Mouse (Mus musculus): ENCODE results near the gene Trmt1. TPM values are rescaled to one million over a fixed set of nuclear protein-coding genes. Genes with fewer than 3 reads are reported as not detected.

Gene Trmt1
- polyA plus RNA-seq (2014; fragmentation: Nextera tagmentation; extraction: Ambion mirVana) = 55.2 and 62.1 TPM in 2 replicates

DNA sequence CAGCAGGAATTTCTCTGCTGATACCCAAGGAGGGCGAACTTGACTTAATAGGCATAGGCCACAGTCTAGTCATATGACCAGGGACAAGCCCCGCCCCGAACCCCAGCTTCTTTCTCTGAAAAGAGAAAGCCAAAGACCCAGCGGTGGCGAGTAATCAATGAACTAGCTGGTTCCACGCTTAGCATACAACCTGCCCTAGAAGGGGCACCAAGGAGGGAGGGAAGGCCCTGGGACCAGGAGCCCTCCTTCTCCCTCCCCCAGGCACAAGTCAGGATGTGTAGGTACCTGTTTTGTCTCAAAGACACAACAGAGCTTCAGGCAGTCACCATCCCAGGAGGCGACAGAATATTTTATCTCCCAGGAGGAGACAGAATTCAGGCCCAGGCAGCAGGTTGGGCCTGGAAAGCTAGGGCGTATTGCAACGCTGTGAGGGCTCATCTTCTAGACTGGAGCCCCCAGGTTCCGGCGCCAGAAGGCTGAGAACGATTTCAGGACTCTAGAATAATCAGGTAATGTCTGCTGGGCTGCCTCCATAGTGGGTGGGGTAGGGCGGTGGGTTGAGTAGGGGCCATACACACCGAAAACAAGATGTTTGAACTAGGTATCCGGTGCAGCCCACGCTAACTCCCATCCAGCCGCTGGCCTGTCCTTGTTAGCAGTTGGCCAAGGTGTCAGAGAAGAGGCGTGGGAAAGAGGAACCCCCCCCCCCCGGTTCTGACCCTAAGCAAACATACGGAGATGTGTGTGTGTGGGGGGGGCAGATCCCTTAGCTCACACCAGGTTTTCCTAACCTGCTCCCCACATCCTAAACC is at the start of gene Trmt1:
Gene Trmt1, plus strand, starts transcription at position 117 of the 812 bp plus-strand sequence.
- Histone ChIP-seq H3K27ac (peak within 1 kb of the TSS; percentile 91), H3K4me3 (replicated peaks; ENCODE audit: low read length) (peak within 1 kb of the TSS; percentile 100), H3K4me1 (replicated peaks; ENCODE audit: control insufficient read depth, insufficient read depth, low read length) (peaks cover 41% of the 10 kb centered on the region), H3K4me2 (replicated peaks) (peak within 1 kb of the TSS; percentile 94), H3K27me3 (ENCODE audit: control insufficient read depth, insufficient read depth, low read length) (no peaks in the 10 kb centered on the region), H3K36me3 (replicated peaks; ENCODE audit: control insufficient read depth, insufficient read depth) (peaks cover 8% of the 10 kb centered on the region; the same call in 1 of the 2 replicates), H3K9me3 (ENCODE audit: control insufficient read depth, low read length) (no peaks in the 10 kb centered on the region), H3K9ac (peak within 1 kb of the TSS; percentile 100)
- WGBS = 12% methylated on average over 20 of the region's 20 CpGs
- no peak for ATAC-seq (ENCODE audit: low FRiP score)
- DNase-seq (ENCODE audit: low spot score) = no peak

DNA sequence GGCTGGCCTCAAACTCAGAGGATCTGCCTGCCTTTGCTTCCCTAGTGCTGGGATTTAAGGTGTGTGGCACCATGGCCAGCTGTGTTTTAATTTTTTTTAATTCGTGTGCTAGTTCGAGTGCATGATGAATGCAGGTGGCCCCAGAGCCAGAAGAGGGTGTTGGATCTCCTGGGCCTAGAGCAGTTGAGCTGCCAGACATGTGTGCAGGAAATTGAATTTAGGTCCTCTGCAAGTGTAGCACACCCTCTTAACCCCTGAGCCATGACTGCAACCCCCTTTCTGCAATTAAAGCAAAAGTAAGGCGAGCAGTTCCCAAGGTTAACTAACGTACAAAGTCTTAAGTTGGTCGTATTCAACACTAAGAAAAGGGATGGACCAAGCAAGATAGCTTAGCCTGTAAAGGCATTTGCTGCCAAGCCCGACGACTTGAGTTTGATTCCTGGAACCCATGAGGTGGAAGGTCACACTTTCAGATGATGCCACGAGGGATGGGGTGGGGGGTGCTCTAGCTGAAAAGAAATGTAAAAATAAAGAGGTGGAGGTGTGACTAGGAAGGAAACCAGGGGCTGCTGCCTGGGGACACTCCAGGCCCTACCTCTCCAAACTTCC is 48.1 kb upstream of the Trmt1 start:
- Histone ChIP-seq H3K36me3 (replicated peaks; ENCODE audit: control insufficient read depth, insufficient read depth) (peaks cover 18% of the 10 kb centered on the region), H3K27ac (0 out of 2 replicates have a peak overlapping the region, but pooled peaks have one; percentile 90), H3K4me1 (replicated peaks; ENCODE audit: control insufficient read depth, insufficient read depth, low read length) (peaks cover 28% of the 10 kb centered on the region), H3K4me3 (replicated peaks; ENCODE audit: low read length) (peak overlapping the region; percentile 46), H3K9ac (peak overlapping the region; percentile 79), H3K4me2 (replicated peaks) (peak overlapping the region; percentile 91), H3K9me3 (ENCODE audit: control insufficient read depth, low read length) (no peaks in the 10 kb centered on the region), H3K27me3 (ENCODE audit: control insufficient read depth, insufficient read depth, low read length) (no peaks in the 10 kb centered on the region)
- no peak for DNase-seq (ENCODE audit: low spot score)
- WGBS = 42% methylated on average over 8 of the region's 8 CpGs
- no peak for ATAC-seq (ENCODE audit: low FRiP score)

DNA sequence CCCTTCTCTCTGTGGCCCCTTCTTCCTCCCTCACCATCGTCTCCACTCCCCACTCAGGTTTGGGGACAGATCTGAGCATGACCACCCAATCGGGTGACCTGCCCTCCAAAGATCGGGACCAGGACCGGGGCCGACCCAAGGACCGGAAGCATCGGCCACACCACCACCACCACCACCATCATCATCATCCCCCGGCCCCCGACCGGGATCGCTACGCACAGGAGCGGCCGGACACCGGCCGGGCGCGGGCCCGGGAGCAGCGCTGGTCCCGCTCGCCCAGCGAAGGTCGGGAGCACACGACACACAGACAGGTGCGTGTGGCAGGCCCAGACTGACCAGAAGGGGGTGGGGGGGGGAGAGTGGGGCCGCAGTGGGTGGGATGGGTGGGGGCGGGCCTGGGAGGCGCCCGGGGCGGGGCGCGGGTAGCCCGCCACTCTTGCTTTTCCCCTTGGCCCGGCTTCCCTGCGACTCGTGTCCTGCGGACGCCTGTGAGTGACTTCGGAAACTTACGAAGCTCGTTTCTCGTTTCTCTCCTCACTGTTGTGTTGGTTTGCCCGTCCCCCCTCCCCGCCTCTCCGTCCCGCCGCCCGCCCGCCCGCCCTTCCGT is 47.4 kb upstream of the Trmt1 start:
- Histone ChIP-seq H3K36me3 (replicated peaks; ENCODE audit: control insufficient read depth, insufficient read depth) (peaks cover 12% of the 10 kb centered on the region), H3K9me3 (ENCODE audit: control insufficient read depth, low read length) (no peaks in the 10 kb centered on the region), H3K4me1 (replicated peaks; ENCODE audit: control insufficient read depth, insufficient read depth, low read length) (peaks cover 28% of the 10 kb centered on the region), H3K4me2 (replicated peaks) (peak overlapping the region; percentile 91), H3K27ac (peak overlapping the region; percentile 90), H3K9ac (peak overlapping the region; percentile 79), H3K4me3 (replicated peaks; ENCODE audit: low read length) (peak overlapping the region; percentile 46), H3K27me3 (ENCODE audit: control insufficient read depth, insufficient read depth, low read length) (no peaks in the 10 kb centered on the region)
- ATAC-seq (ENCODE audit: low FRiP score) (peak; percentile 14), DNase-seq (ENCODE audit: low spot score) (no peak)
- WGBS = under 1% methylated on average over 41 of the region's 52 CpGs

DNA sequence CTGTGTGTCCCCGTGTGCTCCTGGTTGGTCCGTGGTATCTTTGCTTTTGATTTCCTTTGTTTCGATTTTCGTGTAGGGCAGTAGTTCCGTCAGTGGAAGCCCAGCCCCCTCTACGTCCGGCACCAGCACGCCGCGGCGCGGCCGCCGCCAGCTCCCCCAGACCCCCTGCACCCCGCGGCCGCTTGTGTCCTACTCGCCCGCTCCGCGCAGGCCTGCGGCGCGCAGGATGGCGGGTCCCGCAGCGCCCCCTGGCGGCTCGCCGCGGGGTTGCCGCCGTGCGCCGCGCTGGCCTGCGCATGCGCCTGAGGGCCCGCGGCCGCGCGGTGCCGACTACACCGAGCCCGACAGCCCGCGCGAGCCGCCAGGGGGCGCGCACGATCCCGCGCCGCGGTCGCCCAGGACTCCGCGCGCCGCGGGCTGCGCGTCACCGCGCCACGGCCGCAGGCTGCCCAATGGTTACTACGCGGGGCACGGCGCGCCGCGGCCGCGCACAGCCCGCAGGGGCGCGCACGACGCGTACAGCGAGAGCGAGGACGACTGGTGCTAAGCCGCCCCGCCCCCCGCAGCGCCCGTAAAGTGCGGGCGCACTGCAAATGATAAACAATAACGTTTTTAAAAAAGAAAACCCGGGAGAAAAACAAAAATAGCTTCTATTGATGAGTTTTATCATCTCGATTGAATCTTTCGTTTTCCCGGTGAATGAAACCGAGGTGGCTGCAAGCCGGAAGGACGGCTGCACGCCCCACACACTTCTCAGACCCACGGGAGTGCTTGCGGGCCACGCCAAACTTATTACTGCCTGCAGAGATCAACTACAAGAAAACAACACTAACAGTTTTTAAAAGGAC is 46.7 kb upstream of the Trmt1 start:
- 0% methylated on average over 101 of the region's 106 CpGs for WGBS
- no peaks in the 10 kb centered on the region for H3K9me3 ChIP-seq (ENCODE audit: control insufficient read depth, low read length)
- ATAC-seq (ENCODE audit: low FRiP score) (peak; percentile 93), DNase-seq (ENCODE audit: low spot score) (peak; percentile 98)
- peaks cover 28% of the 10 kb centered on the region for H3K4me1 ChIP-seq (replicated peaks; ENCODE audit: control insufficient read depth, insufficient read depth, low read length)
- peak overlapping the region; percentile 79 for H3K9ac ChIP-seq
- peak overlapping the region; percentile 91 for H3K4me2 ChIP-seq (replicated peaks)
- H3K4me3 ChIP-seq (replicated peaks; ENCODE audit: low read length) = peak overlapping the region; percentile 46
- no peaks in the 10 kb centered on the region for H3K27me3 ChIP-seq (ENCODE audit: control insufficient read depth, insufficient read depth, low read length)
- peaks cover 5% of the 10 kb centered on the region for H3K36me3 ChIP-seq (replicated peaks; ENCODE audit: control insufficient read depth, insufficient read depth)
- peak overlapping the region; percentile 90 for H3K27ac ChIP-seq

DNA sequence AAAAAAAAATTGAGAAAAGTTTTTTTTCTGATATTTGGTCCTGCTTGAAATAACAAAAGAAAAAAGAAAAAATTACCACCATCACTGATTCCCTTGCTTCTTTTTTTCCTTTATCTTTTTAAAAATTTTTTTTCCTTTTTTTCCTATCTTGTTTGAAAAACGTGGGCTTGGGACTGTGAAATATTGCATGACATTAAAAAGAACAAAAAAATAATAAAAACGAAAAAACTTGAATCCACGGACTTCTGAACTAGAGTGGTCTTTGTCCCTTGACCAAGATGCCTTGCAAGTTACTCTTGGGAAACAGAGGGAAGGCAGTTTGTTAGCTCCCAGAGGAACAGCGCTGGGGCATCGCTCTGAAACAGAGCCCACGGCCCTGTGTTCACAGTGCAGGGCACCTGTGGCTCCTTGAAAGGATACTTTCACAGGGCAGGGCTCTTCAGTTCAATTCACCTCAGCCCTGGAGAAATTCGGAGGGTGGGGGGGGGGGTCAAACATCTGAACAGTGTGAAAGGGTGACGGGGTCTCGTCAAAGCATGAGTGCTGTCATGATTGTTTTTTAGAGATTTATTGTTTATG is 46.0 kb upstream of the Trmt1 start:
- WGBS = 30% methylated on average over 9 of the region's 9 CpGs
- ATAC-seq (ENCODE audit: low FRiP score) (no peak), DNase-seq (ENCODE audit: low spot score) (no peak)
- Histone ChIP-seq H3K4me1 (replicated peaks; ENCODE audit: control insufficient read depth, insufficient read depth, low read length) (peaks cover 22% of the 10 kb centered on the region), H3K27ac (no peak overlapping the region), H3K36me3 (replicated peaks; ENCODE audit: control insufficient read depth, insufficient read depth) (peaks cover 5% of the 10 kb centered on the region), H3K27me3 (ENCODE audit: control insufficient read depth, insufficient read depth, low read length) (no peaks in the 10 kb centered on the region), H3K4me2 (replicated peaks) (peak overlapping the region; percentile 48), H3K9me3 (ENCODE audit: control insufficient read depth, low read length) (no peaks in the 10 kb centered on the region), H3K4me3 (replicated peaks; ENCODE audit: low read length) (peak overlapping the region; percentile 46), H3K9ac (peak overlapping the region; percentile 22; the same call in 1 of the 2 replicates)

DNA sequence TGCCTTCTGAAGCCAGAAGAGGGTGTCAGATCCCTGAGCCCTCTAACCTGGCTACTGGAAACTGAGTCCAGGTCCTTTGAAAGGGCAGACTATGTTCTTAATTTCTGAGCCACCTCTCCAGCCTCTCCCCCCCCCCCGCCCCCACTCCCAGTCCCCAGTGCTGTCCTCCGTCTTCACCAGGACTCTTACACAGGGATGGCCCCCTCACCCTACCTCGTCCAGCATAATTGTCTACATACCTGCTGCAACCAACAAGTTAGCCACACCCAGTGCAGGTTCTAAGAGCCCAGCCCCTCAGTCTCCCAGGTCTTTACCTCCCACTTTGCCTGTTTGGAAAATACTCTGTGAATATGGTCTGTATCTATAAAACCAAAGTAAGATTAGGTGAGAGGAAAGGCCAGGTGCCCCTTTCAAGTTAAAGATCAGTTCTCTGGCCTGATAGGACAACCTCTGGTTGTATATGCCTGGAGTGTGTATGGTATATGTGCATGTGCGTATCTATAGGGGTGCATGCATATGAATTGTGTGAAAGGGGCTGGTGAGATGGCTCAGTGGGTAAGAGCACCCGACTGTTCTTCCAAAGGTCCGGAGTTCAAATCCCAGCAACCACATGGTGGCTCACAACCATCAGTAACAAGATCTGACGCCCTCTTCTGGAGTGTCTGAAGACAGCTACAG is 45.4 kb upstream of the Trmt1 start:
- H3K9ac ChIP-seq = no peak overlapping the region
- DNase-seq (ENCODE audit: low spot score) (no peak), ATAC-seq (ENCODE audit: low FRiP score) (no peak)
- 75% methylated on average over 7 of the region's 7 CpGs for WGBS
- peaks cover 5% of the 10 kb centered on the region for H3K36me3 ChIP-seq (replicated peaks; ENCODE audit: control insufficient read depth, insufficient read depth)
- H3K4me2 ChIP-seq (replicated peaks) = no peak overlapping the region
- peaks cover 15% of the 10 kb centered on the region; the same call in 1 of the 2 replicates for H3K4me1 ChIP-seq (replicated peaks; ENCODE audit: control insufficient read depth, insufficient read depth, low read length)
- no peak overlapping the region for H3K27ac ChIP-seq
- no peaks in the 10 kb centered on the region for H3K9me3 ChIP-seq (ENCODE audit: control insufficient read depth, low read length)
- H3K4me3 ChIP-seq (replicated peaks; ENCODE audit: low read length) = no peak overlapping the region
- no peaks in the 10 kb centered on the region for H3K27me3 ChIP-seq (ENCODE audit: control insufficient read depth, insufficient read depth, low read length)

DNA sequence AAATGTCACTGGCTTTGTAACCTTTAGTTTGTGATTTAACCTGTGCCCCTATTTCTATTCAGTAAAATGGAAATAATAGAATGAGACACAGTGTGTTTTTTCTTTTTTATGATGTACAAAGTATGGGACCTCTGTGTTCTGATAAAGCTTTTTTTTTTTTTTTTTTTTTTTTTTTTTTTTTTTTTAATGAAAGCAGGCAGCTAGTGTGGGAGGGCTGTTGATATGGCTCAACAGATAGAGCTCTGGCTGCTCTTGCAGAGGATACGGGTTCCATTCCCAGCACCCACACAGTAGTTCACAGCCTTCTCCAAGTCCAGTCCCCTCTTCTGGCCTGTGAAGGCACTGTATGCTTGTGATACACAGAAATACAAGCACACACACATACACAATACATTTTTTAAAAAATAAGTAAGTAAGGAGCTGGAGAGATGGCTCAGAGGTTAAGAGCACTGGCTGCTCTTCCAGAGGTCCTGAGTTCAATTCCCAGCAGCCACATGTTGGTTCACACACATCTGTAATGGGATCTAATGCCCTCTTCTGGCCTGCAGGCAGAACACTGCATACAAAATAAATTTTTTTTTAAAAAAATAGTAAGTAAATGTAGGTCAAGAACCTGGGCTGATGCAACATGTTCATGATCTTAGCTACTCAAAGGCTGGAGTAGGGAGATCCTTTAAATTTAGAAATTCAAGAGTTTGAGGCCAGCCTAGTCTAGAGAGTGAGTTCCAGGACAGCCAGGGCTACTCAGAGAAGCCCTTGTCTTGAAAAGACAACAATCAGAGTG is 44.3 kb upstream of the Trmt1 start:
- Histone ChIP-seq H3K4me3 (replicated peaks; ENCODE audit: low read length) (no peak overlapping the region), H3K27ac (no peak overlapping the region), H3K27me3 (ENCODE audit: control insufficient read depth, insufficient read depth, low read length) (no peaks in the 10 kb centered on the region), H3K4me2 (replicated peaks) (no peak overlapping the region), H3K9ac (no peak overlapping the region), H3K4me1 (replicated peaks; ENCODE audit: control insufficient read depth, insufficient read depth, low read length) (peaks cover 12% of the 10 kb centered on the region; the same call in 1 of the 2 replicates), H3K9me3 (ENCODE audit: control insufficient read depth, low read length) (no peaks in the 10 kb centered on the region), H3K36me3 (replicated peaks; ENCODE audit: control insufficient read depth, insufficient read depth) (no peaks in the 10 kb centered on the region)
- 100% methylated on average over 1 of the region's 1 CpGs for WGBS
- no peak for DNase-seq (ENCODE audit: low spot score)
- no peak for ATAC-seq (ENCODE audit: low FRiP score)

DNA sequence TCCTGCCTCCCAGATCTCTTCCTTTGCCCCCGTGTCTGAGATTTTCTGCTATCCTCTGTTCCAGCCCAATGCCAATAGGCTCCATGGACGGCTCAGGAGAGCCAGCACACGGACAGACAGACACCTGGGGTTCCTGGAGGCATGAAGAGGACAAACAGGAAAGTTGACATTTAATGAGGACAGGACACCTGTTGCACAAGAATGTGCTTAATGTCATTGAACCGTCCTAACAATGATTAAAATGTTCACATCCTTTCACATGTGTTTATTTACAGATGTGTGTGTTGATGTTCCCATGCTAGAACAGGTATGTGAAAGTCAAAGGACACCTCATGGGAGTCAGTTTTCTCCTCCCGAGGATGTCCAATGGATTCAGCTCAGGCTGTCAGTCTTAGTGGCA is 43.1 kb upstream of the Trmt1 start:
- no peak for ATAC-seq (ENCODE audit: low FRiP score)
- 80% methylated on average over 5 of the region's 5 CpGs for WGBS
- no peak overlapping the region for H3K27ac ChIP-seq
- H3K4me1 ChIP-seq (replicated peaks; ENCODE audit: control insufficient read depth, insufficient read depth, low read length) = peaks cover 18% of the 10 kb centered on the region; the same call in 1 of the 2 replicates
- no peak overlapping the region for H3K4me3 ChIP-seq (replicated peaks; ENCODE audit: low read length)
- H3K9ac ChIP-seq = no peak overlapping the region
- DNase-seq (ENCODE audit: low spot score) = no peak
- no peaks in the 10 kb centered on the region for H3K9me3 ChIP-seq (ENCODE audit: control insufficient read depth, low read length)
- no peaks in the 10 kb centered on the region for H3K36me3 ChIP-seq (replicated peaks; ENCODE audit: control insufficient read depth, insufficient read depth)
- no peaks in the 10 kb centered on the region for H3K27me3 ChIP-seq (ENCODE audit: control insufficient read depth, insufficient read depth, low read length)
- no peak overlapping the region for H3K4me2 ChIP-seq (replicated peaks)
